Mouse (Mus musculus): ENCODE results near the gene Mcf2.

Mcf2 gene

GRCm38 (mm10) chrX:60178744-60179458 is at the start of gene Mcf2:
Gene Mcf2 (minus strand): TSS chrX:60179089.
- peak in 1 of 2 experiments; percentile 38 for DNase-seq

DNA sequence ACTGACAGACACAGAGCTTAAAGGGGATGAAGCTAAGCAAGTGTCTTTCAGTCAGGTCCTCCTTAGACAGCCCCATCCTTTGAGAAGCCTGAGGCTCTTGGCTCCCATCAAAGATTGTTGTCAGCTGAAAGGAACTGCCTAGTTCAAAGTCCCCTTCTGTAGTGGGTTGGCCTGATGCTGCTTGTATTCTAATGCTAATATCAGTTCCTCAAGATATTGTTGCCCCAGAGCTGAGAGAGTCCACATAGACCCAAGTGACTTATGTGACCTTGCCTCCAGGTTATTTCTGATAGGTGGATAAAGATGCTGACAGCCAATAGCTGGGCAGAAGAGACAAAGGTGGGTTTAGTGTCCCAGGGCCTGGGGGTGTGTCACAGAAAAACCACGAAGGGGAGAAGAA is 8.8 kb upstream of the Mcf2 start:
- DNase-seq: no peak

GRCm38 (mm10) chrX:60182611-60183010 is 3.7 kb upstream of the Mcf2 start:
- no peak for DNase-seq

DNA sequence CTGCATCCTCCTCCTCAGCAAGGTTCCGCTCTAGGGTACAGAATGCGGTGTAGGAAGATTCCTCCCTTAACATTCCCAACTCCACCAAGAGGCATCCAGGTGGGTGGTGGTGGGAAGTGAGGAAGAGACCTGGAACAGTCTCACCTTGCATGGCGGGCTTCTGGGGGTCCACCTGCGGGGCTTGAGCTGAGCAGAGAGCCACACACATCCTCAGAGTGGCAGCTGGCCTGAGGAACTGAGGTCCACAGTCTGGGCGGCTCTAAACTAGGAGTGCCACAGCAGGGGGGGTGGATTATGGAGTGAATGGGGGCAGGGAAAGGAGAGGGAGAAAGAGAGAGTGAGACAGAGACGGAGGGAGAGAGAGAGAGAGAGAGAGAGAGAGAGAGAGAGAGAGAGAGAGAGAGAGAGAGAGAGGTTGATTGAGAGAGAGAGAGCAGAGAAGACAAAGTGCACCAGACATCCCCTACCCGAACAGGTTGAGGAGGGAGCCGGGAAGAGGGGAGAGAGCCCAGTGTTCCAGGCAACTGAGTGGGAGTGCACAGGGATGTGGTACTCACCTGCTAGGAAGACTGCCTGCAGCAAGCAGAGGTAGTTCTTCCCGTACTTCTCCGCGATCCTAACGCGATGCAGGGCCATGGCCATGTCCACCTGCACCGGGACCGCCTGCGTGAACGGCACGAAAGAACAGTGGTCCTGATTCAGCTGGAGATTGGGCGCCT is 705 bp downstream of the Mcf2 start:
- DNase-seq: no peak

DNA sequence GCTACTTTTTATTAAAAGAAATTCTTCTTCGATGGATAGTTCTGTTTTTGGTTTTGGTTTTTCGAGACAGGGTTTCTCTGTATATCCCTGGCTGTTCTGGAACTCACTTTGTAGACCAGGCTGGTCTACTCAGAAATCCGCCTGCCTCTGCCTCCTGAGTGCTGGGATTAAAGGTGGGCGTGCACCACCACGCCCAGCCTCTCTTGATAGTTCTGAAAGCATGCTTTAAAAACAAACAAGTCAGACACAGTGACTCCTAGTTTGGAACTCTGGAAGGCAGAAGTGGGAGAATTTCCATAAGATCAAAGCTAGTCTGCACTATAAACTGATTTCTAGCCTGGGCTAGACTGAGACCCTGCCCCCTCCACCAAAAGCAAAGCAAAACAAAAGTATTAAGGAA is 8.8 kb downstream of the Mcf2 start:
- DNase-seq: no peak

GRCm38 (mm10) chrX:60169511-60169910 is 9.4 kb downstream of the Mcf2 start:
- no peak for DNase-seq

DNA sequence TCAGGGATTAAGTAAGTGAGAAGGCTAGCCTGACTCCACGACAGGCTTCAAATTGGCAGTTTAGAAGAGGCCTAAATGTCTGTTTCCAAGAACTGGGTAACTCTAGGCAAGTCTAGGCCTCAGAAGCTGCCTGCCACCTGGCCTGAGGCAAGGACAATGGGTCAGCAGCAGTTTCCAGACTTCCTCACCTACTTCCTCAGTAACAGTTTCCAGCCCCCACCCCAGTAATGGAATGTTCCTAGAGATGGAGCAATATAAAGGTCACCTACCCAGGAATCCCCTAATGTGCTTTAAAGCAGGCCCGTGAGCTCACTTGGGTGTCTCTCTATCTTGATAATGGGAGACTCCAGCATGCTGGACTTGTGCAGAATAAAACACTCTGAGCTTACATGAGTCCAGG is 10.1 kb downstream of the Mcf2 start:
- DNase-seq: no peak

DNA sequence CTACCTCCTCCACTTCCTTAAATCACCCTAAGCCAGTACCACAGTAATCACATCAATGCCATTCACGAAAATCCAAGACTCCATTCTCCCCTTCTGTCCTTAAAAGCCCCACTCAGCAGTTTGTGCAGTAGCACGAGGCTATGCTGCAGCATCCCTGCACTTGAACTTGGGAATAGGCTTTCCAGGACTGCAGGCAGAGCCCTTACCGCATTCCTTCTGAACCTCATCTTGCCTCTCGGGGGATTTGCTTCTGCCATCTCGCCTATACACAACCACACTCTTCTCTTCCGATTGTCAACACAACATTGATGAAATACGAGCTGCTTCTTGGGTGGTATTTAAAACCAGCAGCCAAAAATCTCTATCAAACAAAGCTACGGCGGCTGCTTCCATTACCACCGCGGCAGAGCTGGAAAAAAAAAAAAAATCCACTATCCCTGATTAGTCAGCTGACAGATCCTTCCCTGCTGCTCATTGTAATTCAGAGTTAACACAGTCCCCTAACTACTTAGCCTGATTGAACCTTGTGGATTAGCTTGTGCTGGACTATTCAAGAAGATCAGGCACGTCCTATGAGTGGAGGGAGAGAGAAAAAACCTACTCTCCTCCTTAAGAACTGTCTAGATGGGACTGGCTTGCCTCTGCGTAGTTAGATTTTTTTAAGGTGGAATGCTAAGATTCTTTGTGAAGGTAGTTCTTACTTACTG is 31.5 kb downstream of the Mcf2 start:
- no peak for DNase-seq

GRCm38 (mm10) chrX:60075359-60075758 is 103.5 kb downstream of the Mcf2 start:
- DNase-seq: no peak

GRCm38 (mm10) chrX:60055185-60055584 is 123.7 kb downstream of the Mcf2 start:
- no peak for DNase-seq

- no peak for DNase-seq
These were observed 124.1 kb downstream of the Mcf2 start for GRCm38 (mm10) chrX:60054745-60055144.

- DNase-seq: peak; percentile 32 to 36
These were observed 152.2 kb downstream of the Mcf2 start for GRCm38 (mm10) chrX:60026654-60027053.

- DNase-seq: no peak
These were observed 157.3 kb downstream of the Mcf2 start for GRCm38 (mm10) chrX:60021595-60021994.

DNA sequence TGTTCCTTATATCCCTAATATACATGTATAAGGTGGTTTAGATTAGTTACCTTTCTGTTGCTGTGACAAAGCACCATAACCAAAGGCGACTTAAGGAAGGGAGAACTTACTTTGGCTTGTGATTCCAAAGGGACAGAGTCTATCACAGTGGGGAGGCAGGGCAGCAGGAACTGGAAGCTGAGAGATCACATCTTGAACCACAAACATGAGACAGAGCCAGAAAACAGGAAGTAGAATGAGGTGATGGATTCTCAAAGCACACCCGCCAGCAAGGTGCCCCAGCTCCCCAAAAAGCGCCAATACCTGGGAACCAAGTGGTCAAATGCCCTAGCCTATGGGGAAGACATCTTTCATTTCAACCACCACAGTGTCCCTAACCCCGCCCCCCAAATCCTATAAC is 157.9 kb downstream of the Mcf2 start:
- no peak for DNase-seq

- DNase-seq: no peak
These were observed 164.3 kb downstream of the Mcf2 start for GRCm38 (mm10) chrX:60014588-60014987.

DNA sequence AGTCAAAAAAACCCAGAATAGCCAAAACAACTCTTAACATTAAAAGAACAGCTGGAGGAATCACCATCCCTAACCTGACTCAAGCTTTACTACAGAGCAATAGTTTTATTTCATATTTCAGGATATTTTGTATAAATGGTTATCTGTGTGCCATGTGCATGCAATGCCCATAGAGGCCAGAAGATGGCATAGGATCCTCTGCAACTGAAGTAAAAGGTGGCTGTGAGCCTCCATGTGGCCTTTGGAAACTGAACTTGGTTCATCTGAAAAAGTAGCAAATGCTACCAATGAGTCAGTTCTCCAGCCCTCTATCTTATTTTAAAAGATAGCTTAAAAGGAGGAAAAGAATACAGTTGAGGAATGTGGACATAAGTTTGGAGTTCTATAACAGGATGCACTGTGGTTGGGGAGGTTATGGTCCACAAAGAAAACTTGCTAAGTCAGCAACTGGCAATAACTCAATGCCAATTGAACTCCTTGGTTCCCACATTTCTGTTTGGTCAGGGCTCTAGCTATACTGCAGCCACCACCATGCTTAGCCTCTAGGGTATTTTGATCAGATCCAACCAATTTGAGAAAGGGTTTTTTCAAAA is 165.7 kb downstream of the Mcf2 start:
- DNase-seq: peak; percentile 36 to 49

All from kidney, postnatal 25 days (tissue).